Mouse (Mus musculus) forebrain, embryonic 12.5 days (tissue): ENCODE data around the gene Kdf1. TPM values are rescaled to one million over a fixed set of nuclear protein-coding genes. Genes with fewer than 3 reads are reported as not detected.
"Not testable (repeated sequence)": the region's sequence is repeated elsewhere in the genome, so short reads cannot be mapped to it uniquely, and the experiment has no call there.

Experiments used
- ATAC-seq: fragments of 200-750 bp; cut with Nextera tagmentation; 2 replicates; pipeline ENCODE4 v1.8.0; 2017; ENCODE audit warnings: moderate TSS enrichment; ENCODE audit not compliant: low FRiP score
- H3K27ac ChIP-seq: fragments of 300-500 bp; sonication (generic); 2 replicates; pipeline ENCODE4 v1.5.1; 2016; ENCODE audit warnings: mild to moderate bottlenecking
- H3K27me3 ChIP-seq: fragments of 300-500 bp; sonication (generic); 2 replicates; pipeline ENCODE4 v1.6.1; 2016; ENCODE audit warnings: mild to moderate bottlenecking
- H3K36me3 ChIP-seq: fragments of 300-500 bp; sonication (generic); replicated peaks from 2 replicates; pipeline ENCODE4 v1.6.1; 2016; ENCODE audit warnings: mild to moderate bottlenecking
- H3K4me1 ChIP-seq: fragments of 300-500 bp; sonication (generic); 2 replicates; pipeline ENCODE4 v1.6.1; 2016
- H3K4me2 ChIP-seq: fragments of 300-500 bp; sonication (generic); 2 replicates; pipeline ENCODE4 v1.6.1; 2016; ENCODE audit warnings: mild to moderate bottlenecking, moderate library complexity
- H3K4me3 ChIP-seq: fragments of 300-500 bp; sonication (generic); replicated peaks from 2 replicates; pipeline ENCODE4 v1.5.1; 2016; ENCODE audit warnings: mild to moderate bottlenecking
- H3K9ac ChIP-seq: fragments of 300-500 bp; sonication (generic); 2 replicates; pipeline ENCODE4 v1.6.1; 2016; ENCODE audit warnings: mild to moderate bottlenecking
- H3K9me3 ChIP-seq: fragments of 300-500 bp; sonication (generic); 2 replicates; pipeline ENCODE4 v1.6.1; 2016
- WGBS: fragments of 180-500 bp; shearing (Covaris S2); methylation state at CpG from one replicate; pipeline ENCODE4 v1.1.7; 2016; 5-methylcytosine and 5-hydroxymethylcytosine counted together
- polyA plus RNA-seq: library from polyadenylated mRNA; unstranded; fragments of >200 nt; fragmentation: Nextera tagmentation; extraction: Ambion mirVana; gene quantifications from 2 replicates; pipeline ENCODE4 v1.2.1, GENCODE M21; 2016

Gene Kdf1
- polyA plus RNA-seq, 1 experiment from 2014 or later: 1.4 TPM

DNA sequence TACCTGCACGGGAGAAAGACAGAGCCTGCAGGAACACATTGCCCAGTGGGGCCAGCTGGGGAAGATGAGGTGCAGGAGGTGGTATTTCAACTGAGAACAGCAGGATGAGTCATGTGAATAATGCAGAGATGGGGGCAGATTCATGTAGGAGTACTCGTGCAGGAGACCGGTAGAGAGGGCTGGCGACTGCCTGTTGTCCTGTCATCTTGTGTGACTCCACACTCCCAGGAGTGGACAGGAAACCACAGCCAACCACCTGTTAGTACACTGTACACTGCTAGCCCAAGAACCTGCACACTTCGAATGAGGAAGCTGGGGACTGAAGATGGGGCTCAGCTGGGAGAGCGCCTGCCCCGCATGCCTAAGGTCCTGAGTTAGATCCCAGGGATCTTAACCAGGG is 17.2 kb upstream of the Kdf1 start:
- no peak for ATAC-seq
- Histone ChIP-seq H3K4me3 (no peak overlapping the region), H3K9ac (no peak overlapping the region), H3K27ac (no peak overlapping the region), H3K27me3 (peaks cover 86% of the 10 kb centered on the region), H3K9me3 (no peaks in the 10 kb centered on the region), H3K4me1 (peaks cover 19% of the 10 kb centered on the region), H3K4me2 (no peak overlapping the region), H3K36me3 (no peaks in the 10 kb centered on the region)
- WGBS: 70% methylated on average over 7 of the region's 7 CpGs

DNA sequence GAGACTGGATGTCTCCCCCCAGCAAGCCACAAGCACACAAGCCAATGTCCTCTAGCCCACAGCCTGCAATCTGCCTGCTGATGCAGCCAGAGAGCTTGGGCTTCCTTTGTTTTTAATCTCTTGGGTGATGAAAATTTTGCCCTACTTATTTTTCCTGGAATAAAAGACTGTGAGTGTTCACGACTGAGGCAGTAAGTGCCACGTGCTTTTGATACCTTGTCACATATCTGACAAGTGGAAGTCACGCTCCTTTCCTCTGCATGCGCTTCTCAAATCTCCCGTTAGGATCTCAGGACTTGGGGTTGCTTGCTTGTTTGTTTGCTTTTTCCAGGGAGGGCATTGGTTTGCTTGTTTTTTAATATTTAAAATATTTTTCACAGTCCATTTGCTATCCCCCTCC is 14.5 kb upstream of the Kdf1 start:
- H3K4me2 ChIP-seq: no peak overlapping the region
- H3K27ac ChIP-seq: no peak overlapping the region
- WGBS: 68% methylated on average over 5 of the region's 5 CpGs
- no peaks in the 10 kb centered on the region for H3K36me3 ChIP-seq
- H3K4me3 ChIP-seq: no peak overlapping the region
- no peak for ATAC-seq
- H3K27me3 ChIP-seq: peaks cover 76% of the 10 kb centered on the region
- no peaks in the 10 kb centered on the region for H3K4me1 ChIP-seq
- no peak overlapping the region for H3K9ac ChIP-seq
- no peaks in the 10 kb centered on the region for H3K9me3 ChIP-seq

DNA sequence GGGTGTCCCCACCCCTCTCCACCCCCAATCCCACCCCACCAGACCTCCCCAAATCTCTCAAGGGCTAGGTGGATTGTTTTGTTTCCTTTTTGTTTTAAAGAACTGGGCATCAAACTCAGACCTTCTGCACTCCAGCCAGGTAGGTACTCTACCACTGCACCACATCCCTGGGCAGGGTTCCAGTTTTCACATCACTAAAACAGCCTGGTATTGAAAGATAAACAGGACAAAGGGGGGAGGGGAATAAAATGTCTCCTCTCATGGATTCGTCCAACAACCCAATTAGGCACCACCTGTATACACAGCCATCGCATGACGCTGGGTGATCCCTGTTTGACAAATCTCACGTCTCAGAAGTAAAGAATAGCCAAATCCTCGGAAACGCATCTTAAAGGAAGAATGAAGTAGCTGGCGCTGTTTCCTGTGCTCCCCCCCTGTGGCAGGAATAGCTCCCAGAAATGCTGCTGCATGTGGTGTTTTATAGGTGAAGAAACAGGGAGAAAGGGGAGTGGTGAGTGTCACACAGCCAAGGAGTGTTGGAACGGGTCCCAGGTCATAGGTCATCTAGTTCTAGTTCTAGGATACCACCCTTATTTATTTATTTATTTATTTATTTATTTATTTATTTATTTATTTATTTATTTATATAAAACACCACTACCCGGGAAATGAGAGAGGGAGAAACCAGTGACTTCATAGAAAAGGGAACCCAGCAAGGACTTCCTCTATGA is 13.8 kb upstream of the Kdf1 start:
- no peak for ATAC-seq
- no peak overlapping the region for H3K4me3 ChIP-seq
- 70% methylated on average over 9 of the region's 9 CpGs for WGBS
- H3K4me2 ChIP-seq: no peak overlapping the region
- peaks cover 70% of the 10 kb centered on the region for H3K27me3 ChIP-seq
- no peak overlapping the region for H3K9ac ChIP-seq
- no peak overlapping the region for H3K27ac ChIP-seq
- no peaks in the 10 kb centered on the region for H3K4me1 ChIP-seq
- H3K36me3 ChIP-seq: no peaks in the 10 kb centered on the region
- no peaks in the 10 kb centered on the region for H3K9me3 ChIP-seq

- H3K27me3 ChIP-seq: peaks cover 54% of the 10 kb centered on the region
- 74% methylated on average over 5 of the region's 5 CpGs for WGBS
- no peak overlapping the region for H3K27ac ChIP-seq
- no peaks in the 10 kb centered on the region for H3K9me3 ChIP-seq
- no peak overlapping the region for H3K4me3 ChIP-seq
- H3K9ac ChIP-seq: no peak overlapping the region
- H3K4me2 ChIP-seq: no peak overlapping the region
- no peaks in the 10 kb centered on the region for H3K36me3 ChIP-seq
- no peaks in the 10 kb centered on the region for H3K4me1 ChIP-seq
- no peak for ATAC-seq
Observed at GRCm38 (mm10) chr4:133506573-133506972, 12.2 kb upstream of the Kdf1 start.

- Histone ChIP-seq H3K27me3 (peaks cover 35% of the 10 kb centered on the region), H3K4me1 (no peaks in the 10 kb centered on the region), H3K4me2 (no peak overlapping the region), H3K36me3 (no peaks in the 10 kb centered on the region), H3K9ac (no peak overlapping the region), H3K9me3 (no peaks in the 10 kb centered on the region), H3K27ac (no peak overlapping the region), H3K4me3 (no peak overlapping the region)
- 85% methylated on average over 7 of the region's 7 CpGs for WGBS
- ATAC-seq: no peak
Observed at GRCm38 (mm10) chr4:133508990-133509389, 9.8 kb upstream of the Kdf1 start.

DNA sequence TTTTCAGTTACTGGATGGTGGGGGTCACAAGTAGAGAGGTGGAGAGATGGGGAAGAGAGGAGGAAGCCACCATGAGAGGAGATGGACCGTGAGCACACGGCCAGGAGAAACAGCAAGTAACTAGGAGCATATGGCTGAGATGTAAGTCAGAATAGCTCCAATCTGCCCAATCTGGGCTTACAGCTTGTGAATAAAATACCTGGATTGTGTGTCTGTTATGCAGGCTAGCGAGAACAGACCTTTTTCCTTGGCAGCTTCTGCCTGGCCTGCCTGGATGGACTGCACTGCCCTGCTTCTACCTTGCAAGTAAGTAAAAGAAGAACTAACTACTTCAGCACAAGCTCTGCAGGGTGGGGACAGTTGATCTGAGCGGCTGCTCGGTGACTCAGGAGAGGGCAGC is 7.7 kb upstream of the Kdf1 start:
- Histone ChIP-seq H3K4me2 (no peak overlapping the region), H3K27ac (no peak overlapping the region), H3K27me3 (peaks cover 29% of the 10 kb centered on the region), H3K9ac (no peak overlapping the region), H3K9me3 (no peaks in the 10 kb centered on the region), H3K4me3 (no peak overlapping the region), H3K4me1 (no peaks in the 10 kb centered on the region), H3K36me3 (no peaks in the 10 kb centered on the region)
- no peak for ATAC-seq
- 88% methylated on average over 5 of the region's 5 CpGs for WGBS

DNA sequence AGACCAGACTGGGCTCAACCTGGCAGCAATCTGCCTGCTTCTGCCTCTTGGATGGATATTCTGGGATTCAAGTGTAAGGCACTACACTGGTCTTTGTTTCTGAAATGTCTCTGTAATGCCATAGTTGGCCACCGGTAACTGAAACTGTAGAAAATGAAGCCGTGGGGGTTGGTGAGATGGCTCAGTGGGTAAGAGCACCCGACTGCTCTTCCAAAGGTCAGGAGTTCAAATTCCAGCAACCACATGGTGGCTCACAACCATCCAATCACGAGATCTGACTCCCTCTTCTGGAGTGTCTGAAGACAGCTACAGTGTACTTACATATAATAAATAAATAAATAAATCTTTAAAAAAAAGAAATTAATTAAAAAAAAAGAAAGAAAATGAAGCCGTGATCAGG is 6.3 kb upstream of the Kdf1 start:
- H3K4me1 ChIP-seq, H3K9ac ChIP-seq, H3K27ac ChIP-seq, ATAC-seq, H3K4me3 ChIP-seq, H3K9me3 ChIP-seq, H3K4me2 ChIP-seq, H3K36me3 ChIP-seq: not testable (repeated sequence)
- H3K27me3 ChIP-seq: peaks cover 30% of the 10 kb centered on the region
- WGBS: 60% methylated on average over 5 of the region's 5 CpGs

- WGBS: 12% methylated on average over 8 of the region's 8 CpGs
Observed at GRCm38 (mm10) chr4:133512972-133513371, 5.8 kb upstream of the Kdf1 start.

GRCm38 (mm10) chr4:133519369-133519665 is 554 bp downstream of the Kdf1 start:
- no peaks in the 10 kb centered on the region for H3K9me3 ChIP-seq
- no peaks in the 10 kb centered on the region for H3K36me3 ChIP-seq
- no peak overlapping the region for H3K27ac ChIP-seq
- 6% methylated on average over 25 of the region's 25 CpGs for WGBS
- peaks cover 9% of the 10 kb centered on the region for H3K4me1 ChIP-seq
- ATAC-seq: no peak
- H3K4me2 ChIP-seq: peak overlapping the region; percentile 44
- H3K4me3 ChIP-seq: peak overlapping the region; percentile 36
- H3K27me3 ChIP-seq: peaks cover 66% of the 10 kb centered on the region
- H3K9ac ChIP-seq: no peak overlapping the region

More at GRCm38 (mm10) chr4:133512972-133513371, 5.8 kb upstream of the Kdf1 start:
- Histone ChIP-seq H3K4me1 (no peaks in the 10 kb centered on the region), H3K4me2 (no peak overlapping the region), H3K27me3 (peaks cover 30% of the 10 kb centered on the region), H3K27ac (no peak overlapping the region), H3K4me3 (no peak overlapping the region), H3K9ac (no peak overlapping the region), H3K9me3 (no peaks in the 10 kb centered on the region), H3K36me3 (no peaks in the 10 kb centered on the region)
- peak; percentile 49; the same call in 1 of the 2 replicates for ATAC-seq

- 72% methylated on average over 2 of the region's 2 CpGs for WGBS
- no peak for ATAC-seq
- H3K27me3 ChIP-seq: peaks cover 56% of the 10 kb centered on the region
Observed at GRCm38 (mm10) chr4:133521502-133521901, 2.7 kb downstream of the Kdf1 start.

DNA sequence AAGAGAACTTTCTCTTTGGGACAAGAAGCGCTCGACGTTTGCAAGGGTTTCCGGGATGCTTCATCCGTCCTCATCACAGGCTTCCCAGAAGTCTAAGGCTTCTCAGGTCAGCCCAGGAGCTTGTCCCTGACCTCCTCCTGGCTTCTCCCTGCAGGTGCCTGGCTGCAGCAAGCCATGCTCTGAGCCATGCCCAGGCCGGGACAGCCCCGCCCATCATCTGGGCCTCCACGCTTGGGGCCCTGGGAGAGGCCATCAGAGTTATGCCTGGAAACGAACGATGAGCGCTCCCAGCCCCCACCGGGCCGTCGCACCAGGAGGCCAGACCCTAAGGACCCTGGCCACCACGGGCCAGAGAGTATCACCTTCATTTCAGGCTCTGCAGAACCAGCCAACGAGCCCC is 9.0 kb downstream of the Kdf1 start:
- Histone ChIP-seq H3K36me3 (peaks cover 48% of the 10 kb centered on the region), H3K9me3 (no peaks in the 10 kb centered on the region), H3K4me1 (no peaks in the 10 kb centered on the region), H3K27me3 (no peaks in the 10 kb centered on the region), H3K9ac (no peak overlapping the region), H3K4me2 (no peak overlapping the region), H3K27ac (no peak overlapping the region), H3K4me3 (no peak overlapping the region)
- no peak for ATAC-seq
- 78% methylated on average over 16 of the region's 16 CpGs for WGBS

More at GRCm38 (mm10) chr4:133521502-133521901, 2.7 kb downstream of the Kdf1 start:
- Histone ChIP-seq H3K4me3 (no peak overlapping the region), H3K9ac (no peak overlapping the region), H3K27ac (no peak overlapping the region), H3K4me2 (no peak overlapping the region), H3K36me3 (no peaks in the 10 kb centered on the region), H3K9me3 (no peaks in the 10 kb centered on the region), H3K4me1 (peaks cover 9% of the 10 kb centered on the region)

DNA sequence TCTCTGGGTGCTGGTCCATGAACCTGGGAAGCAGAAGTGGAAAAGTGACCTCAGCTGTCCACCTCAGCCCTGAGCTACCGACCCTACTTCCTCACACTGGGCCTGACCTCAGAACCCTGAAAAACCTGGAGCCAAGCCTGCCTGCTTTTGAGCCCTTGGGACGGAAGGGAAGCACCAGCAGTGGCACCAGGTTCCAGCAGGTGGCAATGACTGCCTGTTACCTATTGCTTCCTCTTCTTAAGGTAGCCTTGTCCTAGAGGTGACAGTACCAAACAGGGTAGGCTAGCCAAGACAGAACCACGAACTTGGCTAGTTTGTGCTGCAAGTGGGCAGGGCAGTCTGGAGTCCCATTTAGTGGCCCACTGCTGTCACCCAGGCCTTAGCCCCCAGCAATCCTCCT is 14.0 kb downstream of the Kdf1 start:
- H3K36me3 ChIP-seq: peaks cover 95% of the 10 kb centered on the region
- H3K4me1 ChIP-seq: no peaks in the 10 kb centered on the region
- WGBS: 88% methylated on average over 3 of the region's 3 CpGs
- no peak overlapping the region for H3K4me3 ChIP-seq
- ATAC-seq: no peak
- H3K27ac ChIP-seq: no peak overlapping the region
- no peak overlapping the region for H3K4me2 ChIP-seq
- no peak overlapping the region for H3K9ac ChIP-seq
- no peaks in the 10 kb centered on the region for H3K9me3 ChIP-seq
- H3K27me3 ChIP-seq: no peaks in the 10 kb centered on the region

- no peak overlapping the region for H3K9ac ChIP-seq
- peaks cover 97% of the 10 kb centered on the region for H3K36me3 ChIP-seq
- H3K4me1 ChIP-seq: no peaks in the 10 kb centered on the region
- no peak overlapping the region for H3K4me2 ChIP-seq
- H3K27ac ChIP-seq: no peak overlapping the region
- no peaks in the 10 kb centered on the region for H3K27me3 ChIP-seq
- no peaks in the 10 kb centered on the region for H3K9me3 ChIP-seq
- H3K4me3 ChIP-seq: no peak overlapping the region
- WGBS: 87% methylated on average over 3 of the region's 3 CpGs
- no peak for ATAC-seq
Observed at GRCm38 (mm10) chr4:133536081-133536480, 17.3 kb downstream of the Kdf1 start.
